Mouse (Mus musculus): ENCODE data around the gene Usf1. TPM values are rescaled to one million over a fixed set of nuclear protein-coding genes. Genes with fewer than 3 reads are reported as not detected.

Gene Usf1
- polyA plus RNA-seq (2015; fragmentation: Nextera tagmentation; extraction: Ambion mirVana) = 102 and 118 TPM in 2 replicates

DNA sequence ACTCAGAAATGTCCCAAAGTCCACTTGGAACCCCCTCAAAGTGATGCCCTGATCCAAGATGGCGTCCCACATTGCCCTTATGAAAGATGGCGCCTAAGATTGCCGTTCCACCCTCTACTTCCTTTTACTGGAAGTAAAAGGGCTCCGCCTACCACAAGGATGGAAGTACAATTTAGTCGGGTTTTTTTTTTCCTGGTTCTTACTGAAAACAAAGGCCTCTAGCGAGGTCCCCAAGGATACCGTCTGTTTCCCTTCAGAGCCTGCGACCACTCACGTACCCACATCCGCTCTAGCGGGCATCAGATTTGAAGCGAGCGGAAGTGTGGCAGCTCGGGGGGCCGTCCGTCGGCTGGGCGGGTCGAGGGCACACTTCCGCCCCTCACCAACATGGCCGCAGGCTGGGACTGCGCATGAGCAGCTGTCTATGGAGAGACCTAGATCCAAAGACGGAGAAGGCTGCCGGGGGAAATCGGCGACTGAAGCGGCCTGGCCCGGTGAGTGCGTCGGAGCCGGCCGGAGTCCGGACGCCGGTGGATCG, at the start of gene Usf1:
TSS of gene Usf1 (plus strand) at position 367 of the 538 bp plus-strand sequence.
- peak within 1 kb of the TSS; percentile 88 for H3K27ac ChIP-seq
- peak; percentile 96 for ATAC-seq (ENCODE audit: low FRiP score, low read depth)
- under 1% methylated on average over 36 of the region's 36 CpGs for WGBS
- peaks cover 10% of the 10 kb centered on the region for H3K36me3 ChIP-seq
- peak within 1 kb of the TSS; percentile 94 for H3K4me3 ChIP-seq
- peak within 1 kb of the TSS; percentile 75 for H3K4me2 ChIP-seq (replicated peaks)
- H3K9me3 ChIP-seq = no peaks in the 10 kb centered on the region
- H3K4me1 ChIP-seq = peaks cover 14% of the 10 kb centered on the region
- peak within 1 kb of the TSS; percentile 93 for H3K9ac ChIP-seq
- H3K27me3 ChIP-seq = peaks cover 15% of the 10 kb centered on the region; the same call in 1 of the 2 replicates

DNA sequence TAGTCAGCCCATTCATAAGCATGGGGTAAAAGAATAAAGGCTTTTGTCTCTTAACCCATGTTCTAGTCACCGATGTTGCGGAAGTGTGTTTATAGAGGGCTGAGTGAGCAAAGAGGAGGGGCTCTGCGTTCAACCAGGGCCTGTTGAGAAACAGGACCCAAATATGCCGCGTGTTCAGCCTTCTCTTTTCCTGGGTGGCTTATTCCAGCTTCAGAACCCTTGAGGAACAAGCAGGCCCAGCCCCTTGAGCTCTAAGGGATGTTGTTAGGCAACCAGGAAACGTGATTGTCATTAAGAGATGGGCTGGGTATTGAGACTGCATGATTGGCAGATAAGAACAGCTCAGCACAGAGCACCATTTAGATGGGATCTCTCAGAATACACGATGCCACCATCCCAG, 45.2 kb upstream of the Usf1 start:
- Histone ChIP-seq H3K27me3 (peaks cover 45% of the 10 kb centered on the region), H3K4me1 (peaks cover 13% of the 10 kb centered on the region), H3K9ac (no peak overlapping the region), H3K4me3 (no peak overlapping the region), H3K9me3 (no peaks in the 10 kb centered on the region), H3K4me2 (replicated peaks) (no peak overlapping the region), H3K27ac (no peak overlapping the region), H3K36me3 (no peaks in the 10 kb centered on the region)
- WGBS = 66% methylated on average over 7 of the region's 7 CpGs
- no peak for ATAC-seq (ENCODE audit: low FRiP score, low read depth)

- Histone ChIP-seq H3K9ac (no peak within 1 kb of the TSS), H3K4me1 (peaks cover 14% of the 10 kb centered on the region), H3K27me3 (peaks cover 66% of the 10 kb centered on the region), H3K36me3 (no peaks in the 10 kb centered on the region), H3K4me2 (replicated peaks) (peak within 1 kb of the TSS; percentile 36), H3K4me3 (peak within 1 kb of the TSS; percentile 8), H3K27ac (no peak within 1 kb of the TSS), H3K9me3 (no peaks in the 10 kb centered on the region)
- WGBS = 36% methylated on average over 20 of the region's 20 CpGs
- ATAC-seq (ENCODE audit: low FRiP score, low read depth) = no peak
Observed at GRCm38 (mm10) chr1:171369845-171370556, 41.1 kb upstream of the Usf1 start, which contains the start of gene Nectin4. Nectin4 (plus strand) TSS chr1:171370099.

GRCm38 (mm10) chr1:171372880-171373279, 38.2 kb upstream of the Usf1 start:
- Histone ChIP-seq H3K36me3 (no peaks in the 10 kb centered on the region), H3K27ac (no peak overlapping the region), H3K9me3 (no peaks in the 10 kb centered on the region), H3K27me3 (peaks cover 51% of the 10 kb centered on the region), H3K4me1 (peaks cover 20% of the 10 kb centered on the region), H3K4me2 (replicated peaks) (no peak overlapping the region), H3K9ac (no peak overlapping the region), H3K4me3 (no peak overlapping the region)
- no peak for ATAC-seq (ENCODE audit: low FRiP score, low read depth)
- 56% methylated on average over 3 of the region's 3 CpGs for WGBS

- peaks cover 55% of the 10 kb centered on the region for H3K27me3 ChIP-seq
- H3K4me1 ChIP-seq = peaks cover 20% of the 10 kb centered on the region
- no peak overlapping the region for H3K9ac ChIP-seq
- H3K4me2 ChIP-seq (replicated peaks) = peak overlapping the region; percentile 9; the same call in 1 of the 2 replicates
- ATAC-seq (ENCODE audit: low FRiP score, low read depth) = 0 out of 2 replicates have a peak, but pooled peaks have one; percentile 31
- WGBS = 0% methylated on average over 4 of the region's 4 CpGs
- no peak overlapping the region for H3K4me3 ChIP-seq
- no peaks in the 10 kb centered on the region for H3K9me3 ChIP-seq
- peak overlapping the region; percentile 10; the same call in 1 of the 2 replicates for H3K27ac ChIP-seq
- H3K36me3 ChIP-seq = no peaks in the 10 kb centered on the region
Observed at GRCm38 (mm10) chr1:171373946-171374345, 37.2 kb upstream of the Usf1 start.

DNA sequence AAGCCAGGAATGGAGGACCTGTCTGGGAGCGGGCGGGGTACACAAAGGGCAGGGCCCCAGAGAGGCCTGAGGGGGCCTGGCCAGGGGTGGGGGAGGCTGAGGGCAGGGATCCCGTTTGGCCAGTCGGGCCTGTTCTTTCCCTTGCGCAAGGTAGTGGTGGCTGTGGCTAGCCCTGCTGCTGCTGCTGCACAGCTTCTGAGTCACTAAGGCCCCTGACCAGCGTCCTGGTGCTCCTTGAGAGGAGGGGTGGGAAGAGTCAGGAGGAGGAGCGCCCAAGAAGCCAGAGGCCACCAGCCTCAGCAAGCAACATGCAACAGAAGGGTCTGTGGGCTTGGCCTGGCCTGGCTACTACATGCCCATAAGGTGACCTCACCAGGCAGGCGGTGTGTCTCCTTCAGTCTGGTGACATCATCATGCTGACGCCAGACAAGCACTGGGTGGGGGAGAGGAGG, 35.4 kb upstream of the Usf1 start:
- H3K36me3 ChIP-seq = no peaks in the 10 kb centered on the region
- H3K9me3 ChIP-seq = no peaks in the 10 kb centered on the region
- H3K27ac ChIP-seq = no peak overlapping the region
- H3K27me3 ChIP-seq = peaks cover 57% of the 10 kb centered on the region
- H3K4me1 ChIP-seq = peaks cover 33% of the 10 kb centered on the region
- WGBS = 47% methylated on average over 9 of the region's 9 CpGs
- no peak overlapping the region for H3K4me3 ChIP-seq
- no peak for ATAC-seq (ENCODE audit: low FRiP score, low read depth)
- H3K9ac ChIP-seq = no peak overlapping the region
- H3K4me2 ChIP-seq (replicated peaks) = no peak overlapping the region

- no peaks in the 10 kb centered on the region for H3K36me3 ChIP-seq
- H3K9ac ChIP-seq = no peak overlapping the region
- H3K4me2 ChIP-seq (replicated peaks) = no peak overlapping the region
- peaks cover 53% of the 10 kb centered on the region for H3K27me3 ChIP-seq
- no peak for ATAC-seq (ENCODE audit: low FRiP score, low read depth)
- no peak overlapping the region for H3K27ac ChIP-seq
- no peaks in the 10 kb centered on the region for H3K9me3 ChIP-seq
- no peak overlapping the region for H3K4me3 ChIP-seq
- WGBS = 85% methylated on average over 6 of the region's 6 CpGs
- peaks cover 34% of the 10 kb centered on the region for H3K4me1 ChIP-seq
Observed at GRCm38 (mm10) chr1:171378298-171378697, 32.8 kb upstream of the Usf1 start.

DNA sequence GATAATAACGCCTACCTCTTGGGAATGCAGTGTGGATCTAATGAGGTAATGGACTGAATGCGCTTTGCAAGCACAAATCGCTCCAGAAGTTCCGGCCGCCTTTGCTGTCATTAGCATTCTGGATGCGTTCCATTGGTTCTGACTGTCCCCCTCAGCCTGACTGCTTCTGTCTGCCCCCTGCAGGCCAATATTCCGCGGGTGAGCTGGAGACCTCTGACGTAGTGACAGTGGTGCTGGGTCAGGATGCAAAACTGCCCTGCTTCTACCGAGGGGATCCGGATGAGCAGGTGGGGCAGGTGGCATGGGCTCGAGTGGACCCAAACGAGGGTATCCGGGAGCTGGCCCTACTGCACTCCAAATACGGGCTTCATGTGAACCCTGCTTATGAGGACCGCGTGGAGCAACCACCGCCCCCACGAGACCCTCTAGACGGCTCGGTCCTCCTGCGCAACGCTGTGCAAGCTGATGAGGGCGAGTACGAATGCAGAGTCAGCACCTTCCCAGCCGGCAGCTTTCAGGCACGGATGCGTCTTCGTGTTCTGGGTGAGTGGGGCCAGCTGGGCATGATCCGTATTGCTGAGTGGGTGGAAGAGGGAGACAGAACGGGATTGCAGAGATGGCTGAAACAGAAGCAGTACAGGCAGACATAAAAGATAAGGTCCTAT, 31.0 kb upstream of the Usf1 start:
- H3K27me3 ChIP-seq = peaks cover 63% of the 10 kb centered on the region
- peaks cover 20% of the 10 kb centered on the region for H3K4me1 ChIP-seq
- 8% methylated on average over 31 of the region's 31 CpGs for WGBS
- H3K9me3 ChIP-seq = no peaks in the 10 kb centered on the region
- peak overlapping the region; percentile 55 for H3K4me2 ChIP-seq (replicated peaks)
- peak overlapping the region; percentile 27 for H3K4me3 ChIP-seq
- H3K36me3 ChIP-seq = no peaks in the 10 kb centered on the region
- no peak overlapping the region for H3K27ac ChIP-seq
- H3K9ac ChIP-seq = 0 out of 2 replicates have a peak overlapping the region, but pooled peaks have one; percentile 25
- ATAC-seq (ENCODE audit: low FRiP score, low read depth) = peak; percentile 34; the same call in 1 of the 2 replicates

- Histone ChIP-seq H3K4me1 (peaks cover 20% of the 10 kb centered on the region), H3K4me3 (no peak overlapping the region), H3K9ac (no peak overlapping the region), H3K27ac (no peak overlapping the region), H3K4me2 (replicated peaks) (no peak overlapping the region), H3K27me3 (peaks cover 57% of the 10 kb centered on the region), H3K9me3 (no peaks in the 10 kb centered on the region), H3K36me3 (no peaks in the 10 kb centered on the region)
- WGBS = 86% methylated on average over 11 of the region's 11 CpGs
- ATAC-seq (ENCODE audit: low FRiP score, low read depth) = no peak
Observed at GRCm38 (mm10) chr1:171382096-171382620, 29.0 kb upstream of the Usf1 start.

DNA sequence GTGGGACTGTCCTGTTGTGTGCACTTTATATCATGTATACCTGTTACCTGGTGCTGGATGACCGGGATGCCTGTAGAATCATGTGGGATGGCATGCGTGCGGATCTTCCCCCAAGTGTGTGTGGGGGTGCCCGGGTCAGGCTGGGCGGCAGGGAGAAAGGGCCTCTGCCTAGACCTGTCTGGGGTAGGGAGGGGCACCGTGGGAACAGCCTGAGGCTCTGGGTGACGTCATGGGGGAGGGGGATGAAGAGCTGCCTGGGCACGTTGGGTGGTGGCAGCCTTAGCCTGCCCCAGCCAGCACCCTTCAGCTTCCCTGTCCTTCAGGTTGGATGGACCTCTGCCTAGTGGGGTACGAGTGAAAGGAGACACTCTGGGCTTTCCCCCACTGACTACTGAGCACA, 26.8 kb upstream of the Usf1 start:
- Histone ChIP-seq H3K4me2 (replicated peaks) (no peak overlapping the region), H3K9me3 (no peaks in the 10 kb centered on the region), H3K27me3 (peaks cover 43% of the 10 kb centered on the region), H3K4me1 (peaks cover 26% of the 10 kb centered on the region), H3K36me3 (no peaks in the 10 kb centered on the region), H3K9ac (no peak overlapping the region), H3K27ac (no peak overlapping the region), H3K4me3 (no peak overlapping the region)
- WGBS = 63% methylated on average over 9 of the region's 9 CpGs
- ATAC-seq (ENCODE audit: low FRiP score, low read depth) = no peak

DNA sequence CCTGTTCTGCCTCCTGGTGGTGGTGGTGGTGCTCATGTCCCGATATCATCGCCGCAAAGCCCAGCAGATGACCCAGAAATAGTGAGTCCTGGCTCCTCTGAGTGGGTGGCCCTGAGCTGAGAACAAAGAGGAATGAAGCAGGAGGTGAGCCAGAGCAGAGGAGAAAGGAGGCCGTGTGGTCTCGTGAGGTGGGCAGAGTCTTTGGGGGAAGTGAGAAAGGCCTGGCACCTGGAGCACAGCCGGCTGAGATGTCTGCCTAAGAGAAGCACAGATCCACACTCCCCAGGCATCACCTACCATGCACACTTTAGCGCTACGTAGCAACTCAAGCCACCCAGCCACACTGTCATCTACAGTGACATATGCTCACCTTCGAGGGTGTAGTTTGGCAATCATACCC, 25.9 kb upstream of the Usf1 start:
- H3K9ac ChIP-seq = no peak overlapping the region
- WGBS = 75% methylated on average over 9 of the region's 9 CpGs
- H3K27ac ChIP-seq = no peak overlapping the region
- H3K4me3 ChIP-seq = no peak overlapping the region
- peaks cover 35% of the 10 kb centered on the region for H3K27me3 ChIP-seq
- H3K36me3 ChIP-seq = no peaks in the 10 kb centered on the region
- H3K4me2 ChIP-seq (replicated peaks) = no peak overlapping the region
- ATAC-seq (ENCODE audit: low FRiP score, low read depth) = no peak
- H3K4me1 ChIP-seq = peaks cover 19% of the 10 kb centered on the region
- H3K9me3 ChIP-seq = no peaks in the 10 kb centered on the region

- Histone ChIP-seq H3K9ac (no peak overlapping the region), H3K27ac (peak overlapping the region; percentile 7; the same call in 1 of the 2 replicates), H3K4me2 (replicated peaks) (peak overlapping the region; percentile 41; the same call in 1 of the 2 replicates), H3K9me3 (no peaks in the 10 kb centered on the region), H3K36me3 (no peaks in the 10 kb centered on the region), H3K27me3 (peaks cover 18% of the 10 kb centered on the region), H3K4me3 (no peak overlapping the region), H3K4me1 (peaks cover 12% of the 10 kb centered on the region)
- 7% methylated on average over 6 of the region's 6 CpGs for WGBS
- ATAC-seq (ENCODE audit: low FRiP score, low read depth) = peak; percentile 57
Observed at GRCm38 (mm10) chr1:171387099-171387498, 24.0 kb upstream of the Usf1 start.
